Mouse (Mus musculus) brain, embryonic 14.5 days (tissue): Measurements from ENCODE around the gene Vac14. TPM values are rescaled to one million over a fixed set of nuclear protein-coding genes. Genes with fewer than 3 reads are reported as not detected.

Experiments used
- DNase-seq: peaks from one replicate; pipeline ENCODE4 v3.0.0-alpha.2; 2011; ENCODE audit warnings: low read depth
- CTCF ChIP-seq: fragments of 200-500 bp; IDR thresholded peaks from 2 replicates; pipeline ENCODE4 v1.5.1; 2012; ENCODE audit warnings: inconsistent platforms, mild to moderate bottlenecking, moderate library complexity, borderline replicate concordance; ENCODE audit not compliant: insufficient read depth, insufficient read length; ENCODE audit errors: extremely low read depth
- POLR2A ChIP-seq: fragments of 200-500 bp; IDR thresholded peaks from 2 replicates; pipeline ENCODE4 v1.6.1; 2012; ENCODE audit warnings: mild to moderate bottlenecking, inconsistent platforms, borderline replicate concordance; ENCODE audit not compliant: poor library complexity, insufficient read depth, insufficient read length, severe bottlenecking; ENCODE audit errors: extremely low read depth
- polyA plus RNA-seq: library from polyadenylated mRNA; depleted of rRNA; stranded (reverse); fragments of >200 nt; gene quantifications from 2 replicates; pipeline ENCODE4 v1.2.3, GENCODE M21; 2012; rRNA removed

Gene Vac14
- polyA plus RNA-seq, 1 experiment = 45.9 TPM

DNA sequence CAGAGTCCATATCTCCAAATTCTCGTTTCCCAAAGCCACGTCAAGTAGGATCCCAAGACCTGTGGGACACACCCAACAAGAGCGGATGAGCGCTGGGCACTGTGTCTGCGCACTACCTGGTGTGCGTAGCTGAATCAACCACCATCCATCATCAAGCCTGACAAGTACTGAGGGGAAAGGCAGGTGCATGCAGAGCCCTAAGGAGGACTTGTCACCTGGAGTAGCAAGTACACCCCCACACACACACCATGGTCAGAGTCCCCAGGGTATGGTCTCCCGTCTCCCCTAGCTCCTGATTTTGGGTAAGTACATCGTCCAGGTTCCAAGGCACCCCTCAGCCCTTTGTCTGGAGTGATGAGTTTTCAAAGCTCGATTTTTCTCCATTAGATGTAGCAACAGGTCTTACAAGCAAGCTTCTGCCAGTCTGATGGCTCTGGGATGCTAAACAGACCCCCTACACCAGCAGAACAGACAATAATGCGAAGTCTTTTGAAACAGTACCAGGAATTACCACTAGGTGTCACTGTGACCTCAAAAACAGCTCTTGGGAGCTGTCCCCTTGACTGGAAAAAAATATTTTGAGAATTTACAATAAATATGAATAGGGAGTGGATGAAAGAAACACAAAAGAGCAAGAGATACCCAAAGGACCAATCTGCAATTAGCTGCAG is 131.2 kb downstream of the Vac14 start:
- peak; percentile 88 for DNase-seq
- TF ChIP-seq POLR2A = no peak
- TF ChIP-seq CTCF = peak; percentile 67; the same call in 1 of the 2 replicates

DNA sequence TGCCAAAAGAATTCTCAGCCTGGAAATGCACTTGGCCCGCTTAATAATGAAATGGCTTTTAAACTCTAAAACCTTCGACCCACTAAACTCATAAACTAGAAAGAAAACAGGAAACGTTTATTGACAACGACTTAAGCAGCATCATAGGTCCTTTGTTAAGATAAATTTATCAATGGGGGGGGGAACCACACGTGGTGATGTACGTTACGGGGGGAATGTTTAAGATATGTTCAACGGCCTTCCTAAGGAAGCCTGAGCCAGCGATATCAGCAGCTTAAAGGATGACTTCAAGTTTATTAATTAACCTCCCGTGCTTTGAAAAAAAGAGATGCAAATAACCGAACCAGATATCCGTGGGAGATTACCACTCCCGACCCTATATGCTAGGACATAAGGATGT is 131.9 kb downstream of the Vac14 start:
- TF ChIP-seq POLR2A (no peak), CTCF (no peak)
- DNase-seq = no peak

DNA sequence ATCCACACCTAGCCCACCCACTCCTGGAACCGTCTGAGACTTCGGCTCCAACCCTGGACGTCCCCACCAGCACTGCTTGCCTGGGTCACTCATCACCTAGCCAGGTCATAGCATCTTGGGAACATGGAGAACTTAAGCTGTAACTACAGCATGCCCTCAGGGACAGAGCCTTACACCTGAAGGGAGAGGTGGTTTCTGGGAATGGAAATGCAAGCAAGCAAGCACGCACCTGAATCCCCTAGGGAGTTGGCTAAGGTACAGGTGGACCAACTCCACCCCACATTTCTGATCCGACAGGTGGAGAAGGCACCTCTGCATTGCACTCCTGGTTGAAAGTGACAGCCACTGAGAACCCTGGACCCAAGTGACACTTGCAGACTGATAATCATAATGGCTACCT is 133.1 kb downstream of the Vac14 start:
- DNase-seq = no peak
- TF ChIP-seq CTCF = no peak
- TF ChIP-seq POLR2A = no peak

DNA sequence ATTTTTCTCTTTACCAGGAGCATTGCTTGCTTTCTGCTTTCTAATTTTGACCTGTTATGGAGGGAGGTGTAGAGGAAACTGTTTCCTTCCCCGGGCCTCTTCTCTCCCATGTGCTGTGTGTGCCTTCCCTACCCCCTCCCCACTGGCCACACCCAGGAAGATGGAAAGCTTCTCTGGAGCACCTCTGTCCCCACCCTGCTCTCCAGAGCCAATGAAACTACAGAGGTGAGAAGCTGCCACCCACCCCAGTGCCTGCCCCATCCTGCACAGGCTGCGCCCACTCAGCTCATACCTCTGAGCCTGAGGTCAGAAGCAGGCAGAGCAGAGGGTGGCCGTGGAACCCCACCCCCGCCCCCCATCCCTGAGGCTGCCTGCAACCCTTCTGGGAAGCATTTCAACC is 136.3 kb downstream of the Vac14 start:
- no peak for DNase-seq
- TF ChIP-seq POLR2A (no peak), CTCF (no peak)

DNA sequence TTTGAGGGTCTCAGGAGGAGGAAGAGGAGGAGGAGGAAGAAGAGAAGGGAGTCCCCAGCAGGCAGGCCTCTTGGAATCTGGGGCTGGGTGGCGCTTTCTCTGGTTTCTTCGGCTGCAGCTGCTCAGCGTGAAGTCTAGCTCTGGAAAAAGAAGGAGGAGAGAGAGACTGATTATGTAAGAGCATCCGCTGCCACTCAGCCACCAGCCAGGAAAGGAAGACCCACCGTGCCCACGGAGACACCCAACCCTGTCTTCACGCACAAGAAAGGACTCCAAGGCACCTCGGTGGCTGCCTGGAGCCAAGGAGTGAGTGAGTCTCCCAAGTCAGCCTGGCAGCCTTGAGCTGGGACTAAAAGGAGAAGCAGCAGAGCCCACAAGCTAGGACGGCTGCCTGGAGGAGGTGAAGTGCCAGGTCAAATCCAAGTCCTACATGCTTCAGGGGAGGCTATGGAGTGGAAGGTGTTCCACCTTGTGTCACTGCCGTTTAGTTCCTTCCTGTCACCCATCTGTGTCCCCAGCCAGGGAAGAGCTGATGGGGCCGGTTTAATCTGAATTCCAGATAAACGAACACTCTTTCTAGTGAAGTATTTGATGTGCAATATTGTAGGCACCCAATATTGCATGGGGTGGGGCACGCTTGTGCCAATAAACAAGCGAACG is 137.3 kb downstream of the Vac14 start:
- DNase-seq = no peak
- no peak for TF ChIP-seq POLR2A
- no peak for TF ChIP-seq CTCF

DNA sequence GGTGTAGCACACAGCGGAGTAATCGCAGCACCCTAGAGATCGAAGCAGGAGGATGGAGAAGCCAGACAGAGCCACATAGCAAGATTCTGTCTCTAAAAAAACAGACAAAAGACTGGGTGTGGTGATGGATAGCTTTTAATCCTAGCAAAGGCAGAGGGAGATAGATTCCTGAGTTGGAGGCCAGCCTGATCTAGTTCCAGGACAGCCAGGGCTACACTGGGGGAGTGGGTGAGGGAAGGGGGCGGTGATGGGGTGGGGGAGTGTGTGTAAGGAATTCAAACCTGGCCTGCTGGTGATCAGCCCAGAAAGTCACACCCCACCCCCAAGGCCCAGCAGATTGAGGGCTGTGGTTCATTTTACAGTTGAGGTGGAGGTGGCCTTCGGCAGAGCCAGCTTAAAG is 137.8 kb downstream of the Vac14 start:
- no peak for DNase-seq
- TF ChIP-seq CTCF = no peak
- TF ChIP-seq POLR2A = no peak

DNA sequence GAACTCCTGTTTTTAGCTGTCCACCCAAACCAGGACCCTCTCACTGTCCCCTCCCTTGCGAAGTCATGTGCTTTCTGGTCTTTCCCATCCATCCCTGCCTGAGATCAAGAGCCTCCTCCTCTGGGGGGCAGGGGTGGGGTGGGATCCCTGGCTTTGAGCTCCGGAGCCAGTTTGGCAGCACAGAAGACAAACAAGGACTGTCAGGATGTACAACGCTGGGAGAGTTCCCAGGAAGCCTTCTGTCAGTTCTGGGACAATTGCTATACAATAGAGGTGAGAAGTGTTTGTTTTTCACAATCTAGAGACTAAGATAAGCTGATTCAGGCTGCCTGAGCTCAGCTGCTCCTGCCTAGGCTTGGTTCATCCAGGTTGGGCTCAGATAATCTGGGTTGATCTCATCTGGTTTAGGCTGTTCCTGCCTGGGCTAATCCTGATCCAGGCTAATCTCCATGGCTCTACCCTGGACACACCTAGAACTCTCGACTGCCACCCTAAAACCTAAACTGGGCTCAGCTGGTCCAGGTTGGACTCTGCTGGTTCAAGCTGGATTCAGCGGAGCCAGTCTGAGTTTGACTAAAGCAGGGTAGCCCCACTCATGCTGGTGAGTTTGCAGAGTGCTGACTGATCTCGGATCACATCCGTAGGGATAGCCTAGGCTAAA is 142.0 kb downstream of the Vac14 start:
- TF ChIP-seq POLR2A (no peak), CTCF (no peak)
- DNase-seq = peak; percentile 27

DNA sequence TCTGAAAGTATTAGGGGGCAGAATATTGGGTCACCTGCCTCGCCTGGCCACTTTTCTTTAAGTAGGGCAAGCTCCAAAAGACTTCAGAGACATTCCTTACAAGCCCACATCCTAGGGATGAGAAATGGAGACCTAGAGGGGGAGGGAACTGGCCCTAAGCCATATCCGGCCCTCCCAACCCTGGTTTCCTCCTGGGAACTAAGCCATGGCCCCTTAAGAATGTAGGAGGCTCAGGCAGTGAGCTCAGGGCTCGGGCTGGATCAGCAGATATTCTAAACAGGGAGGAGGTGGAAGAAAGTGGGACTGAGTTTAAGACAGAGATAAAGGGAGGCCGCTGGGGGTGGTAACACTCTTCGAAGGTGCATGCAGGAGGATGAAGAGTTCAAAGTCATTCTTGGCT is 142.8 kb downstream of the Vac14 start:
- TF ChIP-seq POLR2A (no peak), CTCF (no peak)
- peak; percentile 16 for DNase-seq

DNA sequence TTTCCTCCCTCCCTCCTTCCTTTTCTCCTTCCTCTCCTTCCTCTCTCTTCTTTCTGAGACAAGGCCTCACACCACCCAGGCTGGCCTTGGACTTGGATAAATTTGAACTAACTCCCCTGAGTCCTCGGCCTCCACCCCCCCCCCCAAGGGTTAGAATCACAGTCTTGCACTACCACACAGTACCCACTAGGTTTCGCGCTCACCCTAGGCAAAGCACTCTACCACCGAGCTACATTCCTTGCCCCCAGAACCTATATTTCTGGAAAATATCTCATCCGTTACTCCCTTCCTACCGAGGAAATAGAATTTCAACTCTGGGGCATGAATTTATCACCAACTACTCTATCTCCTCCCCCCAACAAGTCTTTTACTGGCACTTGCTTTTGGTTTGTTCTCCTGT is 143.6 kb downstream of the Vac14 start:
- no peak for DNase-seq
- TF ChIP-seq POLR2A = no peak
- TF ChIP-seq CTCF = no peak

DNA sequence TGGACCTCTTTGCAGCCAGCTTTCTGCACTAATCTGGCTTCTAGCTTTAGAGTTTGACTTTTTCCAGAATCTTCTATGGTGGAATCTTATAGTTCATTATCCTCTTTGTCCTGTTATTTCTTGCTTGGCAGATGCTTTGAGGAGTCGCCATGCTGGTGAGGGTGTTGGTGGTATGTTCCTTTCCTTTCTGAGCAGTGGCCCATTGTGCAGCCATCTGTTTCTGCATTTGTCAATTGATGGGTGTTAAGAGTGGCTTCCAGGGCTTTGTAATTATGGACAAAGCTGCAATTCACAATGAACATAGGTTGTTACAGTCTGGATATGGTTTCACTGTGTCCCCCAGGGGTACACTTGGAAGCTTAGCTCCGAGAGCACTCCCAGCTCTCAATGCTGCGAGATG is 146.3 kb downstream of the Vac14 start:
- DNase-seq = peak; percentile 58
- TF ChIP-seq CTCF (no peak), POLR2A (no peak)

DNA sequence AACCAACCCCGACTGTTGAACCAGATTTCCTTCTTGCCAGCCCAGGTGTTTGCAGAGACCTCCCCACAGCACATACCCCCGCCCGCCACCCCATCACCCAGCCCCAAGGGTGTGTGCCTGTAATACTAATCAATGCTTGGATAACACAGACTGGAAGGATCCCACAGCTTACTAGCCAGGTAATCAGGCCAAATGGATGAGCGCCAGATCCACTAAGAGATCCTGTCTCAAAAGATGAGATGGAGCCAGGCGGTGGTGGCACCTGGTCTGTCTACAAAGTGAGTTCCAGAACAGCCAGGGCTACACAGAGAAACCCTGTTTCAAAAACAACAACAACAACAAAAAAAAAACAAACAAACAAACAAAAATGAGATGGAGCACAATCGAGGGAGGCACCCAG is 148.9 kb downstream of the Vac14 start:
- no peak for TF ChIP-seq POLR2A
- TF ChIP-seq CTCF = no peak

More for the DNA sequence above, 148.9 kb downstream of the Vac14 start:
- peak; percentile 22 for DNase-seq

Other genes with a start within 250 kb of the Vac14 start
- gene Mtss1l, start 102.9 kb downstream of the Vac14 start, polyA plus RNA-seq = 117 and 189 TPM in 2 replicates
- 3.1 and 3.9 TPM in 2 replicates for gene Il34, start 187.3 kb downstream of the Vac14 start, polyA plus RNA-seq
- gene Cog4, start 228.0 kb downstream of the Vac14 start, polyA plus RNA-seq = 37.0 and 44.9 TPM in 2 replicates
- 72.0 and 81.3 TPM in 2 replicates for gene Sf3b3, start 228.2 kb downstream of the Vac14 start, polyA plus RNA-seq